Mouse (Mus musculus): ENCODE data around the gene Hnrnpab.

DNA sequence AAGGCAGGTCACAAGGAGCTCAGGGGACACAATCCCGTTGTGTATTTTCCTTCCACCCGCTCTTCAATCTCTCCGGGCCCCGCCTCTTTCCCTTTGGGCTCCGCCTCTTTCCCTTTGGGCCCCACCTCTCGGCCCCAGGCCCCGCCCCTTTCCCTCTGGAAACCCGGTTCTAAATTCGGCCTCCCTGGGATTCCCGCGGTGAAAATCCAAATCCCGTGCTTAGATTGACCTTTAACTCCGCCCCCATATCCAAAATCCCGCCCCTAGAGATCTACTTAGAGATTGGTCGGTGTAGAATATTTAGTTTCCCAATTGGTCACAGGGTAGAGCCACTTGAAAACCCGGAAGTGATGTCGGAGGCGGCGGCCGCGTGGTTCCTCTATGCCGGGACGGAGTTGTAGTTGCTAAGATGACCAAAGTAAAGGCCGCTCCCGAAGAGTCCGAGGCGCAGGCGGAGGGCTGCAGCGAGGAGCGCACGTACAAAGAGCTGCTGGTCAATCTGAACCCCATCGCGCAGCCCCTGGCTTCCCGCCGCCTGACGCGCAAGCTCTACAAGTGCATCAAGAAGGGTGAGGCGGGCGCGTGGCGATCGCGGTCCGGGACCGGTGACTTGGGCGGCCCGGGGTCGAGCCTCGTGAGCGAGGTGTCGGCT, 12.9 kb upstream of the Hnrnpab start, which contains the start of gene Nhp2:
- TF ChIP-seq POLR2A (IDR thresholded peaks at IDR 0.05; ENCODE audit: borderline replicate concordance, extremely low read depth, low read depth, low read length) (peak; percentile 36; the same call in 1 of the 2 replicates), CTCF (IDR thresholded peaks at IDR 0.05; ENCODE audit: insufficient read depth, low read length) (no peak)
